Mouse (Mus musculus) ES-CJ7 (cell line): ENCODE measurements around the gene Macrod2.
A peak's percentile ranks its signal among the peaks of the same experiment; 100 is the strongest.

Experiments
- DNase-seq: peaks from one replicate; pipeline ENCODE4 v3.0.0; 2011; ENCODE audit warnings: low read depth, low spot score

Macrod2 gene

GRCm38 (mm10) chr2:142326737-142327136 lies 1931.6 kb downstream of the Macrod2 start:
- DNase-seq, result no peak

GRCm38 (mm10) chr2:142329761-142330160 lies 1934.7 kb downstream of the Macrod2 start:
- no peak for DNase-seq

- peak; percentile 39 for DNase-seq
Observed at GRCm38 (mm10) chr2:142334441-142335102, 1939.5 kb downstream of the Macrod2 start.

- DNase-seq, result no peak
Observed at GRCm38 (mm10) chr2:142335103-142335999, 1940.2 kb downstream of the Macrod2 start.

DNA sequence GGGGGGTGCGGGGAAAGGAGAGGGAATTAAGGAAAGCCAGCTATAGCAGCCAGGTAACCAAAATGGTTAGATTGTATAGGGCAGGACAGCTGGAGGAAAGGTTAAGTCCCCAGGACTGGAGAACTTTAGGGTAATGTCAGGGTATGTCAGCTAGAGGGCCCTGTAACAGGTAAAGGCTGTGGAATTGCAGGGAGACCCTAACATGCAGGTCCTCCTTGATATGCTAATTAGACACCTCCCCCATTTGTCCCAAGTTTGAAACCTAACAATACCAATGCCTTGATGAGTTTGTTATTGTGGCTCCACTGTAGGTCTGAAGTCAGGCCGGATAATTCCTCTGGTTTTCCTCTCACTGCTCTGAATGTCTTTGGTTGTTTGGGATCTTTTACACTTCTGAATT lies 1948.9 kb downstream of the Macrod2 start:
- DNase-seq, result peak; percentile 59

DNA sequence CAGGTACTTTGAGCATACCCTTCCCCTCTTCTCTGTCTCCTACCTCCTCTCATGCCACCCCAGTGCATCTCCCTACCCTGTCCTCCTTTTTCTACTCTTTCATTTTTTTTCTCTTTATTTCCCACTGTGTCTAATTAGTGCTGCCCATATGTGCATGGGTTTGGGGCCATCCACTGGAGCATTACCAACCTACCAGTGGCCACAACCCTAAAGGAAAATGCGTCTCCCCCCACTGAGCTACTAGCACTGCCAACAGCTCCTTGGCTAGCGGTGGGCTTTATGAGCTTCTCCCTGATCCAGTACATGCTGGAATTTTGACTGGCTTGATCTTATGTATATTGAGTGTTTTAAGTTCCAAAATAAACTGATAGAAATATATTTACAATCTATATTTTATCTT lies 1949.6 kb downstream of the Macrod2 start:
- no peak for DNase-seq

DNA sequence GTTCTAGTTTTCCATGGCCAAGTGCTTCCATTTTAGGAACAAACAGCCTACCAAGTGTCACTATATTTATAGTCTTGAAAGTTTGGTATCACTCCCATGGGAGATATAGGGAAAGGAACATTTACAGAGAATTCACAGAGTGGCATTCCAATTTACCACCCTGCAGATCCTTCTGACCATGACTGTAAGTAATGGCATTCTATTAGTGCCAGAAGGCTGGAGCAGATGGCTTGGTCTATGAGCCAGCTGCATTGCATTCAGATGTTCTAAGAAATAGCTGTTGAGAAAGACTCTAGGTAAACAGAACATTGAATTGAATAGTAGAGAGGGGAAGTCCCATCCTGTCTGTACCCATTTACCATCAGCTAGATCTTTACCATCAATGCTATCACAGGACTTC lies 1954.7 kb downstream of the Macrod2 start:
- DNase-seq, result no peak

GRCm38 (mm10) chr2:142362888-142363287 lies 1967.8 kb downstream of the Macrod2 start:
- DNase-seq, result peak; percentile 43

GRCm38 (mm10) chr2:142373978-142374377 lies 1978.9 kb downstream of the Macrod2 start:
- DNase-seq, result no peak

GRCm38 (mm10) chr2:142380563-142380962 lies 1985.5 kb downstream of the Macrod2 start:
- no peak for DNase-seq

DNA sequence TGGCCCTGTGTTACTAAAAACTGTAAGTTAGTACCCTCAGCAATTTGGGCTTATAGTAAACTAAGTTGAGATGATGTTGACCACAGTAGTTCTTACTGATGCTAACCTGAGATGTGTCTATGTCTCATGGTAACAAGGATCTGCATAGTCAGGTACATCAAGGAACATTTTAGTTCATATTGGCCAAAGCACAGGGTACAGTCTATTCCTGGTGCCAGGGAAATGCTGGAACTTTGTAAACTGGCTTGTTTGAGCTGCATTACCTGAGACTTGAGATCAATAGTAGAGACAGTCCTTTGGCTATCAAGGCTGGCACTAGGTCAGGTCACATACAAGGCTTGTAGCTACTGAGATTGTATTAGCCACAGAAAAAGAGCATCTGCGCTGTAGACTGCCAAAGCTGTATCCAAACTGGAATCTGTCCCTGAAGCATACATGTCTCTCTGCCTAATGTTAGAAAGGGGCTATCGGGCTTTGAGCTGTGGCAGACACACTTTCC lies 1986.0 kb downstream of the Macrod2 start:
- no peak for DNase-seq

- DNase-seq, result peak; percentile 52
Observed at GRCm38 (mm10) chr2:142393546-142393945, 1998.4 kb downstream of the Macrod2 start.

- DNase-seq, result no peak
Observed at GRCm38 (mm10) chr2:142399490-142399889, 2004.4 kb downstream of the Macrod2 start.

DNA sequence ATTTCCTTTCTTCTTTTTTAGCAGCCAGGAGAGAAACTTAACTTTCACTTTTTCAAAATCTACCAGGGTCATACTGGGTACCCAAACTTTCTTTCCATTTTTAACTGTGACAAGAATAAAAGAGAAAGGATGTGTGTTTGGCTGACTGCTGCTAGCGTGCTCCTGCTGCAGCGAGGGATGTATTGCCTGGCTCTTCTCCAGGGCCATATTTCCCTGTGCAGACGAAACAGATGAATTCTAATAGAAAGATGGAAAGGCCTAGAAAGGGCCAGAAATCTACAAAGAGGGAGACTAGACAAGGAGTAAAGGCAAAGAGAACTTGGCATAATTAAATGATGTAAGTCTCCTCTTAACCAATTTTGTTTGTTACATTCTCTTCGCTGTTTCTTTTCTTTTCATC lies 2005.7 kb downstream of the Macrod2 start:
- no peak for DNase-seq

GRCm38 (mm10) chr2:142401359-142401758 lies 2006.2 kb downstream of the Macrod2 start:
- no peak for DNase-seq

GRCm38 (mm10) chr2:142403394-142403793 lies 2008.3 kb downstream of the Macrod2 start:
- no peak for DNase-seq

- no peak for DNase-seq
Observed at GRCm38 (mm10) chr2:142404321-142404720, 2009.2 kb downstream of the Macrod2 start.

DNA sequence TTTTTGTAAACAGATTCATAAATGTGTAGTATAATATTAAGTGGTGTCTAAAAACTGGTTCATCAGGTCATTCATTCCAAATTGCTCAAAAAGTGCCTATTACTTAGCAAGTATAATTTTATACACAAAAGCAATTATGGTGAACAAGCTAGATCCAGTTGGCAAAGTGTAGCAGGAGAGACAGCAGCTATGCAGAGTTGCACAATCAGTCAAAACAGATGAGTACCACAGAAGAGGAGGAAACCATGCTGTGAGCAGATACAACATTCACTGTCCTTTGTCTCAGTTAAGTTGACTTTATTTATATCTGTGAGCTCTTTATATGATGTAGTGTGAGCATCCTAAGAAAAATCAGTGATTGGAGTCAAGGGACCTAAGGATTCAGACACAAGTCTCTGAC lies 2012.2 kb downstream of the Macrod2 start:
- no peak for DNase-seq

- no peak for DNase-seq
Observed at GRCm38 (mm10) chr2:142410124-142410523, 2015.0 kb downstream of the Macrod2 start.

DNA sequence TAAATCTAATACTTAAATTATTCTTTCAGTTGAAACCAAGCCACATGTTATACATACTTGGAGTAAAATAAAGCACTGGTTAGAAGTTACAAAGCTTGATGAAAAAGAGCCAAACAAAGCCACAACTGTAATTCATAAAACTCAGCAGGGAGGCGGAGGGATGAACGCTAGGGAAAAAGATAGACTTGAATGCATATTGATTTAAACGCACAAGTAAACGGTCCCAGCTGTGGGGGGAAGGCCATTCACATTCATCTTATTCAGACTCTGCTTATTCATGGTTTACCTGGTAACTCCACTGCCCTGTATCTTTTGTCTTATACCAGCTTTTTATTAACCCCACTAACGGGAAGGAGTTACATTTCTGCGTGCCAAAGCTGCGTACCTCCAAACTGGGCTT lies 2038.0 kb downstream of the Macrod2 start:
- DNase-seq, result no peak

DNA sequence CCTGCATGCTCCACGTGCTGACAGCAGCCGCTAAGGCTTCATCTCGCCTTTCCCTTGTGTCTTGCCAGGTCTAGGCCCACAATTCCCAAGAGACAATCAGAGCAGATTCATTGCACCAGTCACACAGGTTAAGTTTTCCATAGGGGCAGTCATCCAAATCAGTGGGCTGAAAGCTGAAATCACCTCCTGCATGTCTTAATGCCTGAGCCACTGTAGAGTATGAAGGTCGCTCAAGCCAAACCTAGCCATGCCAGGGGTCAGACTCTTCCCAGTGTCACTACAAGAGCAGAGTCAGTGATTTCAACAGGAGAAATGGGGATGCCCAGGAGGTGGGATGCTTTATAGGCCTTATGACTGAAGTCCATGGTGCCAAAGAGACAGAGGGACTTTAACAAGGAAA lies 2039.6 kb downstream of the Macrod2 start:
- DNase-seq, result no peak

- no peak for DNase-seq
Observed at GRCm38 (mm10) chr2:142437606-142438461, 2042.7 kb downstream of the Macrod2 start.
